Mouse (Mus musculus): Measurements from ENCODE around the gene Acsl3.

The Acsl3 gene

GRCm38 (mm10) chr1:78686872-78687271 is 29.2 kb downstream of the Acsl3 start:
- no peak for DNase-seq (ENCODE audit: low spot score in 2 of 2)

GRCm38 (mm10) chr1:78688149-78688548 is 30.5 kb downstream of the Acsl3 start:
- no peak for DNase-seq (ENCODE audit: low spot score in 2 of 2)

- DNase-seq (ENCODE audit: low spot score in 2 of 2), result no peak
Observed at GRCm38 (mm10) chr1:78694503-78695258, 37.1 kb downstream of the Acsl3 start.

GRCm38 (mm10) chr1:78696305-78696704 is 38.7 kb downstream of the Acsl3 start:
- no peak for DNase-seq (ENCODE audit: low spot score in 2 of 2)

GRCm38 (mm10) chr1:78696903-78697302 is 39.3 kb downstream of the Acsl3 start:
- no peak for DNase-seq (ENCODE audit: low spot score in 2 of 2)

- no peak for DNase-seq (ENCODE audit: low spot score in 2 of 2)
Observed at GRCm38 (mm10) chr1:78698138-78698537, 40.5 kb downstream of the Acsl3 start.

- no peak for DNase-seq (ENCODE audit: low spot score in 2 of 2)
Observed at GRCm38 (mm10) chr1:78701740-78702139, 44.1 kb downstream of the Acsl3 start.

DNA sequence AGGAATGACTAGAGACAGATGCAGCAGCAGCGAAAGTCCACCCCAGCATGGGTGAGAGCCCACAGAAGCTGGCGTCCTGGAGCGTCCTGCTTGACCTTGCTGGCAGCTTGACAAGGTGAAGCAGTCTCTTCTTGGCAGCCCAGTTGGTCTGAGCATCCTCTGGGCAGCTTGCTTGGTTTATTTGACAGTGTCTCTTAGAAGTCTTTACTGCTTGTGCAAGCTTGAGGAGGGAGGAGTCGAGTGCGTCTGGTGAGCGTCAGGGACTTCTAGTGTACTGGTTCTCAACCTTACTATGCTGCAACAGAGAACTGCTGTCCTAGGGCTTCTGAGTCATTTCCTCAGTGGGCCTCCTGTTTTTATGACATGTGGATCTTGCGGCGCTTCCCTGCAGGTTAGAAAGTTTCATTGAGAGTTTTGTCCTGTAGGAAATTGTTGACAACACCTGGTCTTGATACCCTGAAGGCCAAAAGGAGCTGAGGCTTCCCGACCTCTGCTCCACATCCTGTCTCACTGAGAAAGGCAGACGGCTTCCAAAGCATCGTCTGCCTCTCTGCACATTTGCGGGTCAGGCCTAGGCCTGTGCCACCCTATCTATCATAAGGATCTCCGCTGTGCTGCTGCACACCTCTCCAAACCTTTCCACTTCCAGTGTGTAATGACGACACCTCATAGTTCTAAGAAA is 44.8 kb downstream of the Acsl3 start:
- DNase-seq (ENCODE audit: low spot score in 2 of 2), result peak in 1 of 2 experiments; percentile 35

- no peak for DNase-seq (ENCODE audit: low spot score in 2 of 2)
Observed at GRCm38 (mm10) chr1:78702964-78703285, 45.3 kb downstream of the Acsl3 start.

DNA sequence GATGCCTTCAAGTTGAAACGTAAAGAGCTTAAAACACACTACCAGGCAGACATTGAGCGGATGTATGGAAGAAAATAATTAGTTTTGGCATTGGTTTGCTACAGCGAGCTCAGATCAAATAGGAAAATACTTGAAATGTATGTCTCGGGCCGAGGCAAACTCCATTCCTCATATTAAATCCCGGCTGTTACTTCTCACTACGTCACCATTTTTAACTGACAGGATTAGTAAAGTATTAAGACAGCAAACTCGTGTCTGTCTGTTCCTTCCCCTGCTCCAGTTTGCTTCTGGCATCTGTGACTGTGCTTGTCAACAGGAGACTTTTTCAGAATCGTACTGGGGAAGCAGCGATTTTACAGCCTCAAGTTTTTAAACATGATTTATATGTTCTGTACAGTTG is 48.7 kb downstream of the Acsl3 start:
- no peak for DNase-seq (ENCODE audit: low spot score in 2 of 2)

DNA sequence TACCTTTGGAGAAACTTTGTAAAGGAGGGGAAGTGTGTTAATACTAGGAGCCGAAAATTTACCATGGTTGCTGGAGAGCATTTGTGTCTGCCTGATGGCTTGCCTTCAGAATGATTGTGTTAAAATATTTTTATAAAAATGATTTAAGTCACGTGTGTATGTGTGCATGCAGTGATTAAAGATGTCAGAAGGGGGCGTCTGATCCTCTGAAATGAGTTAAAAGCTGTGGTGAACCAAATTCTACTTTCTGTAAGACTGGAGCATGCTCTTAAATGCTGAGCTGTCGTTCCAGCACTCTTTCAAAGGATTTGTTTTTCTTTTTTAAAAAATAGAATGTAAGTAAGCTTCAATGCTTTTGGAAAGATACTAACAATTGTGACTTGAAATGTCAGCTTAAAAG is 49.7 kb downstream of the Acsl3 start:
- peak; percentile 58 to 60 for DNase-seq (ENCODE audit: low spot score in 2 of 2)

GRCm38 (mm10) chr1:78710026-78710425 is 52.4 kb downstream of the Acsl3 start:
- DNase-seq (ENCODE audit: low spot score in 2 of 2), result no peak

GRCm38 (mm10) chr1:78710613-78711329 is 53.1 kb downstream of the Acsl3 start:
- DNase-seq (ENCODE audit: low spot score in 2 of 2), result no peak

DNA sequence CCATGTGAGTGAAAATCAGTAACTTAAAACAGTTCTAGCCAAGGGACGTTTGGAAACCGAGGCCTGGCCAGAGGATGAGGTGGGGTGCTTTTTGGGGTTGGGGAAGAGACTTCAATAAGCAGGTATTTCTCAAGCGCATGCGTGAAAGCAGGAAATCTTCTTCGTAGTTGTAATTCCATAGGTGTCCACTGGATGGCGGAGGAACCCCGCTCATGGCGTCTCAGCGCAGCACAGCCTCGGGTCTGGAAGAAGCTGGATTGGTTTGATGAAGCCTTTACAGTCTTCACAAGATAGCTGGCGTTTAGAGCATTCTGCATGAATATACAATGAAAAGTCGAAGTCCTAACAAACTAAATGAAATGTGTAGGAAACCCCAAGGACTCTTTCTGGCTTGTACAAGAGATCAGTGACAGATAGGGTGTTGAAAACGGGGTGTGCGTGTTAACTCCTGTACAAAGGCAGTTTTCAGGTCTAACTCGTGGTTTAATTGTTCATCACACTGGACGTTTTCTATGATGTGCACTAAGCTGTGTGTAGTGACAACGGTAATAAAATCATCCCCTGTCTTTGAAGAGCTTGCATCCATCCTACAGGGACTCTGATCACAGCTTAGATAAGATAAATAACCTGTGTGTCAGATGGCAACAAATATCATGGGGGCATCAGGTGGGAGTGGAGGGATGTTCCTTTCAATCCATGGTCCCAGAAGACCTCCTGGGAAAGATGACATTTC is 67.0 kb downstream of the Acsl3 start:
- peak; percentile 86 to 89 for DNase-seq (ENCODE audit: low spot score in 2 of 2)

- no peak for DNase-seq (ENCODE audit: low spot score in 2 of 2)
Observed at GRCm38 (mm10) chr1:78725191-78725490, 67.5 kb downstream of the Acsl3 start.

- peak; percentile 46 to 52 for DNase-seq (ENCODE audit: low spot score in 2 of 2)
Observed at GRCm38 (mm10) chr1:78725617-78726223, 68.1 kb downstream of the Acsl3 start.

- DNase-seq (ENCODE audit: low spot score in 2 of 2), result no peak
Observed at GRCm38 (mm10) chr1:78730114-78730720, 72.6 kb downstream of the Acsl3 start.

GRCm38 (mm10) chr1:78732290-78732689 is 74.7 kb downstream of the Acsl3 start:
- no peak for DNase-seq (ENCODE audit: low spot score in 2 of 2)

DNA sequence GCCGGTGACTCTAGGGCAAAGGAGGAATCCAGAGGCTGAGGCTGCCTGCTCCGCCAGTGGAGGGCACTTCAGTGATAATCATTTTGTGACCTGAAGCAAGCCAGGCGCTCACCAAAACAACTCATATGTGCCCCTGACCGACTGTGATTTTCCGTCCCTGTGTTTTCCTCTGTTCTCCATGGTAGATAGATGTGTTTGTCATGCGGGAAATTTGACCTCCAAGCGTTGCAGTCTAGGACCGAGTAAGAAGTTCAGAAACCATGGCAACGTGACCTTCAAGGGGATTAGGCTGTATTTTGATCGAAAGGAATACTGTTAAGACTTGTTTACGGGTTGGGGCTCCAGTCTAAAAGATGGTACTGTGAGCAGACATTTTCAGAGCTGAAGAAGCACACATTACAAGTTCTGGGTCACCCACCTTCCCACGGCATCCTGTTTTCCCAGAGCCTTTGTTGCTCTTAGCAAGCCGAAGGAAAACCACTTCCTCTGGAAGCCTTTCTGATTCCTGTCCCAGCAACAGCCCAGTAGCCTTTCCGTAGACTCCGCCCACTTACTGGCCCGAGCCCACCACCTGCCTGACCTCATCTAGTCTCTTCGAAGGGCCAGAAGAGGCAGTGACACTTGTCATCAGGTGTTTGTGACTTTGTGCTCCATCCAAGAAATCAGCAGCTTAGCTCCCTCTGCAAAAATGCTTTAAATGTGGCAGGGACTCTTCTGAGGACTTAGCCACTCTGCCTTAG is 76.8 kb downstream of the Acsl3 start:
- DNase-seq (ENCODE audit: low spot score in 2 of 2), result no peak

GRCm38 (mm10) chr1:78737646-78738045 is 80.0 kb downstream of the Acsl3 start:
- DNase-seq (ENCODE audit: low spot score in 2 of 2), result no peak

GRCm38 (mm10) chr1:78740676-78741075 is 83.1 kb downstream of the Acsl3 start:
- DNase-seq (ENCODE audit: low spot score in 2 of 2), result peak; percentile 44 to 60
